Mouse (Mus musculus) layer of hippocampus, adult 2 months (tissue): ENCODE results near the gene Lurap1l. TPM values are rescaled to one million over a fixed set of nuclear protein-coding genes. Genes with fewer than 3 reads are reported as not detected.
A peak's percentile ranks its signal among the peaks of the same experiment; 100 is the strongest.

Source experiments
- DNase-seq, 2 experiments: peaks; one replicate each; pipeline ENCODE4 v3.0.0; 2022; ENCODE audit warnings: low spot score in 2 of 2
- H3K27ac ChIP-seq: fragments of 200-600 bp; 2 replicates; pipeline ENCODE4 v1.8.1; 2022
- H3K4me3 ChIP-seq: fragments of 200-600 bp; 2 replicates; pipeline ENCODE4 v1.8.1; 2022; ENCODE audit warnings: mild to moderate bottlenecking
- CTCF ChIP-seq: fragments of 200-600 bp; conservative IDR thresholded peaks from 2 replicates; pipeline ENCODE4 v1.8.1; 2022; ENCODE audit warnings: antibody characterized with exemption, mild to moderate bottlenecking, moderate library complexity
- long read RNA-seq, 2 experiments: library from polyadenylated mRNA; stranded (forward); transcript quantifications; one replicate each; pipeline ENCODE4 v2.0.0; 2021; ENCODE audit warnings: borderline mapping rate in 2 of 2
- total RNA-seq, 2 experiments: library from RNA; stranded (reverse); gene quantifications; 2 replicates each; pipeline ENCODE4 v1.2.3; 2021

Gene Lurap1l
- total RNA-seq: 10 to 100 TPM; 31.1 to 34.2 TPM
- long read RNA-seq, experiment 1, transcript Lurap1l-201 (2 exons, 3,066 nt): major isoform, 53 of 57 reads
- long read RNA-seq, experiment 1, partial matches to known transcripts: 0 of 57 reads
- long read RNA-seq, experiment 1, other reads (novel, unspliced or antisense): 4 of 57 reads
- long read RNA-seq, experiment 2, transcript Lurap1l-201 (2 exons, 3,066 nt): major isoform, 81 of 88 reads
- long read RNA-seq, experiment 2, partial matches to known transcripts: 0 of 88 reads
- long read RNA-seq, experiment 2, other reads (novel, unspliced or antisense): 7 of 88 reads

DNA sequence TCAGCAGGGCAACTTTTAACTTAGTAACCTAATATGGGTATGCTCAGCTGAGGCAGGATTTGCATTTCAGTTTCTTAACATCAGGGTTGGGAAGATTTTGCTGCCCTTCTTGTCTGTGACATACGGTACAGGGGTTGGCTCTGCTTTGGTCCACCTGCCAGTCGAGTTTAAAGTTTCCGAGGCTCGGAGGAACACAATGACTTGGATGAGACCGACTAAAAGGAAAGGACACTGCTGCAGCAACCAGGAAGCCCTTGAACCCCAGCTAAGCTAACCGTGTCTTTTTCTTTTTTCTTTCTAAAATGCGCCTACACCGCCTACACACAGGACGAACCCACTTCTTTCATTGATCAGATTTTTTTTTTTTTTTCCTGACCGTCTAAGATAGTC is at the start of gene Lurap1l:
TSS of gene Lurap1l (plus strand) at position 166 of the 390 bp plus-strand sequence.
- H3K27ac ChIP-seq: peak within 1 kb of the TSS; percentile 96
- peak; percentile 44 to 48 for DNase-seq
- peak within 1 kb of the TSS; percentile 90 for H3K4me3 ChIP-seq
- TF ChIP-seq CTCF: no peak

DNA sequence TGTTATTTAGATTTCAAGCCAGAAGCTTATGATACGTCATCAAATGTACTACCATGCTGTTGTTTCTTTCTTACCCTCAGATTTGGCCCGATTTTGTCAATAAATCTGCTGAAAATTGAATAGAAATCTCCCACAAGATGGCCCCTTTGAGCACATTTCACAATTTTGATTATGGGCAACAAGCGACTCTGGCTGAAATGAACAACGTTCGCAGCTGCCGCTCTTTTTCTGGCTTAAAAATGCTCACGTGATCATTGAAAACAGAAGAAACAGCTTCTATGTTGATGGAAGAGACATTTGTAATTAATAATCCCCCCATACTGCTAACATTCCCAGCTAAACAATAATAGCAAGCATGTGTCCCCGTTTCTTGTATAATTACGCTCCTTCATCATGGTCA is 47.5 kb upstream of the Lurap1l start:
- TF ChIP-seq CTCF: peak; percentile 39
- peak overlapping the region; percentile 70; the same call in 1 of the 2 replicates for H3K27ac ChIP-seq
- DNase-seq: no peak
- H3K4me3 ChIP-seq: no peak overlapping the region

DNA sequence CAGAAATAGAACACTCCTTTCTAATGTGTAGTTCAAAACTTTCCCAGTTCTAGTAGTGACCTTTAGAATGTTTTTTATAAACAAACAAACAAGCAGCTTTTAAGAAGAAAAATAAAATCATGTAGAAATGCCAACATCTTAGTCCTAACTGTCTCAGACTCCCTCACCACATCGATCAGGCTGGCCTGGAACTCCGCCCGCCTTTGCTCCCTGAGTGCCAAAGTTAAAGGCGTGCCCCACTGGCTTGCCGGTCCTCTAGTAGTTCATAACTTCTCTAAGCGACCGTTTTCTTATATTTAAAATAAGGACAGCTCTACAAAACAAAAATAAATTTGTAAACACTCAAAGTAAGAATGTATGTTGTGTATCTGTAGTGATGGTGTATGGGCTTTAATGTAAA is 46.5 kb upstream of the Lurap1l start:
- Histone ChIP-seq H3K4me3 (no peak overlapping the region), H3K27ac (peak overlapping the region; percentile 92; the same call in 1 of the 2 replicates)
- TF ChIP-seq CTCF: no peak
- DNase-seq: no peak

DNA sequence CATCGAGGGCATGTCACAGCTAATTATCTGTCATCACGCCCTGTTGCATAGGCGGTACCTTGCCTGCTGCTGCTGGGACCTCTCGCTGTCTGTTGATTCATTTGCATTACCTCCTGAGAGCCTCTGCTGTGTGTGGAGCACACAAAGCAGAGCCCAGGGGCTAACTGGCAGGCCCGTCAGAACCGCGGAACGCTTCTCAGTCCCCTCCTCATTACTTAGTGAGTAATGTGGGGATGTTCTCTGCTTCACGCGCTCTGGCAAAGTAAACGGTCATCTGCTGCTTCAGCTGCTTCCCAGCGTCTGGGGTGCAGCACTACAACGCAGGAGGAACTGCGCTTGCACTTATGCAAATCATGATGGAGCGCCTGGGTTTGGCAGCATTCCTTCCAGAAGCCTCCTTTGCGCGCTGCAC is 45.9 kb upstream of the Lurap1l start:
- H3K27ac ChIP-seq: peak overlapping the region; percentile 92
- H3K4me3 ChIP-seq: peak overlapping the region; percentile 51
- TF ChIP-seq CTCF: no peak; the same call in 1 of the 2 replicates
- DNase-seq: peak; percentile 67 to 69

DNA sequence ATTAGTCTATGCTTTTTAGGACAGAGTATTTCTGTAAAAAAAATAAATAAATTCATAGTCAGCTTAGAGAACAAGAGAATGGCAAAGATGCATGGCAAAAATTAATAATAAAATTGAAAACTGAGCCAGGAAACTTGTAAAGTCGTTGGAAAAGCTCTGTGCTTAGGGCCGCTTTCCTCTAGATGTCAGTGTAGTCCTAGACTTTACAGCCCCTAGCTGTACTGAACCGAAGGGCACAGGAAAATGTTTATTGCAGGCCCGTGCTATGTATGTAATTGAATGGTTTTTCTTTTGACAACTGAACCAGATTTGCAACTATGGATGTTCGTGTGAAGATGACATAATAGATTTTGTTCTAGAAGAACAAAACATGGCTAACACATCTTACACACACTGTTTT is 44.4 kb upstream of the Lurap1l start:
- TF ChIP-seq CTCF: peak; percentile 85
- no peak overlapping the region for H3K27ac ChIP-seq
- peak; percentile 26 to 49 for DNase-seq
- no peak overlapping the region for H3K4me3 ChIP-seq

DNA sequence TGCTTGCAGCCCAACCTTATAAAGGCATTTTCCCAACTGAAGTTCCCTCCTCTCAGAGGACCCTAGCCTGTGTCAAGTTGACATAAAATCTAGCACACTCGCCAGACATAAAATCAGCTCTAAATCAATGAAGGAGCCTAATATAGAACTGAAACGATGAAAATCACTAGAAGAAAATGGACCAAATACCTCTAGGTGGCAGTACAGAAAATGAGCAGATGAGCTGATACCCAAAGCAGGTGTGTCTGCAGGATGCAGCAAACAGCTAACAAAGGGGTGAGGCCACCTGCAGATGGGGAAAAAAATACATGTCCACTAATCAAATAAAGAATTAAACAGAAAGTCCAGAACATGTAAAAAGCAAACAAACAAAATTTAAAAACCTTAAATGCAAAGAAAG is 40.8 kb upstream of the Lurap1l start:
- no peak for DNase-seq
- Histone ChIP-seq H3K4me3 (no peak overlapping the region), H3K27ac (no peak overlapping the region)
- TF ChIP-seq CTCF: peak; percentile 68

DNA sequence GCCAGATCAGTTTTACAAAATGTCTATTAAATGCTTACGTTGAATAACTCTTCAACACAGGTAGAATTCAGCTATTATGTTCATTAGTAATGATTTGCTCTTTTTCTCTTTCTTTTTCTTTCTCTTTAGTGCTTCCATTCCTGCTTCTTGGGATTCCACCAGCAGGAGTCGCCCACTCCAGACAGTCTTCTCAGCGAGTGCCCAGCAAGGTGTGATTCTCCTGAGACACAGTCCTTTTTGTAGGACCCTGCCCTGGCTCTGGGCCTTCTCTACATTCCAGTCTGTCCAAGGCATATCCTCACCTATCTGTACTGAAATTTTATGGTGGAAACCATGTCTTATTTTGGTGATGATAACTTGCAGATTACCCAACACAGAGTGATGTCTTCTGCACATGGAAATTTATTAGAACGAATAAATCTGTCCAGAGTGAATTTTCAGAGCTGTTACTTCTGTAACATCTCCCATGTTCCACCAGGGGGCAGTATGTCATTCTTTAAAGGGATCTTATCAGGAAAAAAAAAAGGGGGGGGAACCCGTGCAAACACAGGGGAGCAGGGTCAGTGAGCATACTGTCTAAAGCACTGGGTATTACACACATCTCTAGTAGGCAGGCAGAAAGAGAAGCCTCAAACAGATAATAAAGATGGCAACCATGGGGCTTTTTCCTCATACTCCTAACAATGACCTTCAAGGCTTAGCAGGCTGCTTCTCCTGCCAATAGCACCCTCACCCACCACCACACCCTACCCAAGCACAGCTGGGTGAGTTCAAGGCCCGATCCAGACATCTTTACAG is 37.4 kb upstream of the Lurap1l start:
- no peak for DNase-seq
- TF ChIP-seq CTCF: peak; percentile 83
- Histone ChIP-seq H3K27ac (no peak overlapping the region), H3K4me3 (no peak overlapping the region)

DNA sequence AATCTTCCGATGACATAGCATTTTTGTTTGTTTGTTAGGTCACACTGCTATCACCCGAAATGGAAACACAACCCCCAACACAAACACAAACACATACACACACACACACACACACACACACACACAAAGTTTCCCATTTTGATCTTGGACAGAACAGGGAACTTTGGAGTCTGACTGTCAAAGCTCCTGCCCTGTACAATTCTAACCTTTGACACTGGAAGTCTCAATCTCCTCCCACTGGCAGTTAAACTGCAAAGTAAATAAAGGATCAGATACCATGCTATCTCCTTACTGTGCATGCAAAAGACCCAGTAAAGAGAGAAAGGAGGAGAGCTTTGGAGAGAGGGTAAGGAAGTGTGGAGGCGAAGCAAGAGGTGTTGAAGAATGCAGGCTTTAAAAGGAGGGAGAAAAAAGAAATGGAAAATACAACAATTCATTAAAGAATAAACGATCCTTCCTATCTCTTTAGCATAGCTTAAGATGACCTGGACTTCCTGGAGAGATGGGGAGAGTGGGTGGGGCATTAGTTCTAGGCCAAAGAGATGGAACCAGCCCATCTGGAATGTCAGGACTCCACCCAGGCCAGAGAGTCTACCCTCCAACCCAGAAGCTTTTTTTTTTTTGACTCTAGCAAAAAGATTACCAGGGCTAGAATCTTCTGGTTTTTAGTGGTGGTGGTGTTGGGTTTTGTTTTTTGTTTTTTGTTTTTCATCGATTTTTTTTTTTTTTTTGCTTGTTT is 36.2 kb upstream of the Lurap1l start:
- DNase-seq: no peak
- H3K4me3 ChIP-seq: no peak overlapping the region
- H3K27ac ChIP-seq: no peak overlapping the region
- no peak for TF ChIP-seq CTCF

DNA sequence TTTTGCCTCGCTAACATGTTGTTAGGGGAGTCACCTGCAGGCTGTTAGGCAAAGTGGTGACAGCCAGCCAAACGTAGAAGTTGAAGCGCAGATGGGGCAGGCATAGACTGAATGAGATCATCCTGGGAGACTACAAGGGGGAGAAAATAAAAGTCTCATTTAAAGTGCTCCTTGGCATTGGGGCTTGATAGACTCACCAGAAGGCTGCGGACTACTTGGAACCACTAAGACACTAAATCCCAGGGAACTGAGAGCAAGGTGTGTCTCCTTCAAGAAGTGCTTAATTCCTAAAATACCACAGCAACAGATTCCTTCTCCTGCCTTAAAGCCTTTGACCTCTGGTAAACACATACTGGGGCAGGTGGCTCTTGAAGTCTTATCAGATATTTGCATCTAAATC is 35.4 kb upstream of the Lurap1l start:
- DNase-seq: no peak
- no peak for TF ChIP-seq CTCF
- no peak overlapping the region for H3K4me3 ChIP-seq
- no peak overlapping the region for H3K27ac ChIP-seq

GRCm38 (mm10) chr4:80881996-80882599 is 28.3 kb upstream of the Lurap1l start:
- DNase-seq: no peak
- Histone ChIP-seq H3K27ac (no peak overlapping the region), H3K4me3 (no peak overlapping the region)
- no peak for TF ChIP-seq CTCF

DNA sequence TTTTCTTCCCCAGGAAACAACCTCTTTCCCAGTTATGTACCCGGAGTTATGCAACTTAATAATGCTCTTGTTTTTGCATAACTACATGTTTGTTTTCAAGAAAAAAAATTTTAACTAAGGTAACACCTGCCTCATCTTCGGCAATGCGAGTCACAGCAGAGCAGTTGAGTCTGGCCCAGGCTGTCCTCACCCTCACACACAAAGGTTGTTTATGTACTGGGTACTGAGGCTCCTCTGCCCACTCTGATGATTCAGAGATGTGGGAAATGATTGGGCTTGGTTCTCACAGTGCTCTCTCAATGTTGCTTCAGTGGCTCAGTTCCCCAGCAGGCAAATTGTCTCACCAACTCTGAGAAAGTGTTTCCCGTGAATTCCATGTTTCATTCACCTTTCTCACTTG is 23.8 kb upstream of the Lurap1l start:
- no peak for DNase-seq
- no peak overlapping the region for H3K4me3 ChIP-seq

GRCm38 (mm10) chr4:80891004-80891403 is 19.4 kb upstream of the Lurap1l start:
- no peak for DNase-seq
- no peak overlapping the region for H3K4me3 ChIP-seq
- H3K27ac ChIP-seq: no peak overlapping the region
- no peak for TF ChIP-seq CTCF

More for the DNA sequence above, 23.8 kb upstream of the Lurap1l start:
- H3K27ac ChIP-seq: no peak overlapping the region
- no peak for TF ChIP-seq CTCF
